Mouse (Mus musculus) embryo, embryonic 9.5 days (tissue): ENCODE measurements around the gene Gp9.

Experiments used
- DNase-seq: peaks from one replicate; pipeline ENCODE4 v3.0.0-alpha.2; 2017; ENCODE audit errors: extremely low spot score

Gene Gp9

DNA sequence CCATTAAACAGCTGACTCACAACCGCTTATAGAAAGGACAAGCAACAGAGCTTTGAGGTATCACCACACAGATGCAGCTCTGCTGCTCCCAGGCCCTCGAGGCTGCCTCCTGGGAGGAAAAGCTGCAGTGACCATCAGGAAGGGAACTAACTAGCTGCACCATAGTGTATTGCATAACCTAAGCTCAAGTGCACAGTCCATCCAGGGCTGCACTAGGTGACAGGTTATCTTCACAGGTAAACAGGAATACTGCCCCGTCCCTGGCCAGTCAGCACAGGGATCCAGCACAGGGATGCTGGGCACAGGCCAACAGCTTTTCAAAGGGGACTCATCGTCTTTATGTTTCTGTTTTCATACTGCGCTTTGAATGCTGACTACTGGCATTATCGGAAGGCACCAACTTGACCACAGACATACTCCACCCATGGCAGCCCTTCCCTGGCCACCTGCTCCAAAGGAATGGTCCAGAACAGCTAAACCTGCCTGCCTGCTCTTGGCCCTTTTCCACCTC, 31.8 kb downstream of the Gp9 start:
- DNase-seq: no peak

DNA sequence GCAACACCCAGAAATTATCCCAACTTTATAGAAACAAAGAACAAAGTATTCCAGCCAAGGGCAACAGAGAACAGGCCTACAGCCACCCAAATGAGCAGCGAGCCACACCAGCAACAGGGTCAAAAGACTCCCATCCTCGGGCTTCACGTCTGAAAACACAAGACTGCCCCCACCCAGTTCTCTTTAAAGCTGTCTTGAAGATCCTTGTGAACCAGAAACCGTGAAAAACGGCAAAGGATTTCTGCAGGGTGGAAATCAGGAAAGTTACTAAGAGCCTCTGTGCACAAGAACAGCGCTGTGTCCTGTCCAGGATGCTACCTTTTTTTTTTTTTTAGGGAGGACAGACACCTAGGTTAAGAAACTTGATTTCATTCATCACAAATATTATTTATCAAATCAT, 32.4 kb downstream of the Gp9 start:
- no peak for DNase-seq

DNA sequence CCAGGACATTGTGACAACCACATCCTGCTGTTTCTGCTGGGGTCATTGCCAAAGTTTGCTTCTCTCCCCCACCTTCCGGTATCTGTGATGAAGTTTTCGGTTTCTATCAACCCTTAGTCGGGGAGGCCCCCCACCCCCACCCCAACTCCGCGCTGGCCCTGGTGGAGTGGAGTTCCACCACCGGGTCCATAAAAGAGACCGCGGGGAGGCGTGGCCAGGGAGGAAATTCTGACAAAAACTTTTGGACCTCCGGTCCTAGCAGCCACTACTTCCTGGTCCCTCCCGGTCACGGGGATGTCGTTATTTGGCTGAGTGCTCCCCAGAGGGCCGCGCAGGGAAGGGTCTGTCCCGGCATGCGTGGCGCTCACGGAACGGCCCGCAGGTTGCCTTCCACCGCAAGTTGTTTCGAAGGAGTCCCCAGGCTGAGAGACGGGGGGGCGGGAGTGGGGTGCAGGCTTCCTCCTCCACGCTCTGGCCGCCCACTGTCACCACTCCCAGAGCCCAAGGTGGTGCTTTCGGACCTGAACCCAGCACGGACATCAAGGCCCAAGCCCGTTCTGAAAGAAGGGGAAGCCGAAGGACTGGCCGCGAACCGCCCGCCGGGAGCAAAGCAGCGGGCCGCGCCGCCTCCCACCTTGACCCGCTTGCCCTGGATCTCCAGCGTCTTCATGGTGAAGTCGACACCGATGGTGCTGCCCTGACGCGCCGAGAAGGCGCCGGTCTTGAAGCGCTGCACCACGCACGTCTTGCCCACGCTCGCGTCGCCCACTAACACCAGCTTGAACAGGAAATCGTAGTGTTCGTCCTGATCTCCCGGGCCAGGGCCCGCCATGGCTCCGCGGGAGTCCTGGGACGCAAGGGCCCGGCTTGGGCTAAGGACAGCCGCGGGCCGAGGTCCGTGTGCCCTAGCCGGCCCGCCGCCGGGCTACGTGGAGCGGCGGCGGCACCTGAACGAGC, 33.1 kb downstream of the Gp9 start:
- no peak for DNase-seq

DNA sequence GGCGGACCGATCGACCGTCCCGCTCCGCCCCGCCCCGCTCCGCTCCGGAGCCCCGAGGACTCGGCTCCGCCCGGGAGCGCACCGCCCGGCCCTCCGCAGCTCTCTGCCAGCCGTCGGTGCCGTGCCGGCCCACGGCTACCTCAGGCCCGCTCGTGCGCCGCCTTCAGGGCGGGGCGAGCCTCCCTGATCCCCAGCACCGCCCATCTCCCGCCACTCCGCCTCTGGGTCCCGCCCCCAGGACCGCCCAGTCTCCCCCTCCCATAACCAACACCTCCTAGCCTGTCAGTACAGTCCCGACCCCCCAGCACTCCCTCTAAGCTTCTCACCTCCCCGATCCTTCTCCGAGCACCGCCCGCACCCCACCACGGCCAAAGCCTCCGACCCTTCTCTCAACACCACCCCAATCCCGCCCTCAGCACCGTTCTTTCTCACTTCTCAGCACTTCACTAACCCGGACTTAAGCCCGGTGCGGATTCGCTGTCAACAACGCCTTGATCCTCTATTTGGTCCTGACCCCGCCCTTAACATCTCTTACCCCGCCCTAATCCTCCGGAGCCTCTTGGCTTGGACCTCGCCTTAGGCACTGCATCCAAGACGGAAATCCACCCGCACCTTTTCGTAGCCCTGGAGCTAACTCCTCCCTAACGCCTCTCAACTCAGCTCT, 33.9 kb downstream of the Gp9 start, which contains the start of gene Rab43:
Gene Rab43 (minus strand): TSS at position 490 of the 664 bp plus-strand sequence.
- DNase-seq: peak; percentile 95

DNA sequence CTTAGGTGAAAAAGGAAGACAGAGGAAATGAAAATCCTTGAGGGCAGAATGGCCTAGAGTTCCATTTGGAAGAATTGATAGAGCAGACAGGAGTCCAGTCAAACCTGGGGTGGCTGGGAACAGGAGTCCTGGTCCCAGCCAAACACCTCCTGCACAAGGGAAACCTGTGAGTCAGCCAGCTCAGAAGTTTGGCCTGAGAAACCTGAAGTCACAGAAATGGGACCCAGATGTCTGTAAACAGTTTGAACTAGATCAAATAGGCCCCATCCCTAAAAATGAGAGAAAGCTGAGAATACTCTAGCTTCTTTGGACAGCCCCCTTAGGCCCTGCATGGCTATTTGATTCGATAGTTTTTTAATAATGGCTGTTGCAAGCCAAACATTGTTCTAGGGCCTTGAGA, 34.8 kb downstream of the Gp9 start:
- DNase-seq: no peak

DNA sequence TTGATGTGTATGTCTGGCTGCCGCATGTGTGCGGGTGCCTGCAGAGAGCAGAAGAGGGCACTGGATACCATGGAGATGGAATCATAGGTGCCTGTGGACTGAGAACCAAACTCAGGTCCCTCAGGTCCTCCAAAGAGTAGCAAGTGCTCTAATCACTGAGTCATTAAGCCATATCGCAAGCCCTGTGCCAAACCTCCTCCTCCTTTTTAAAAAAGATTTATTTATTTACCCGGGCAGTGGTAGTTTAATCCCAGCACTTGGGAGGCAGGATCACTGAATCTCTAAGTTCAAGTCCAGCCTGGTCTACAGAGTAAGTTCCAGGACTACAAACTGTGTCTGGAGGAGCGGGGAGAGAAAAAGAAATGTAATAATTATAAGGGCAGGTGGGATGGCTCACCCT, 36.6 kb downstream of the Gp9 start:
- DNase-seq: no peak

DNA sequence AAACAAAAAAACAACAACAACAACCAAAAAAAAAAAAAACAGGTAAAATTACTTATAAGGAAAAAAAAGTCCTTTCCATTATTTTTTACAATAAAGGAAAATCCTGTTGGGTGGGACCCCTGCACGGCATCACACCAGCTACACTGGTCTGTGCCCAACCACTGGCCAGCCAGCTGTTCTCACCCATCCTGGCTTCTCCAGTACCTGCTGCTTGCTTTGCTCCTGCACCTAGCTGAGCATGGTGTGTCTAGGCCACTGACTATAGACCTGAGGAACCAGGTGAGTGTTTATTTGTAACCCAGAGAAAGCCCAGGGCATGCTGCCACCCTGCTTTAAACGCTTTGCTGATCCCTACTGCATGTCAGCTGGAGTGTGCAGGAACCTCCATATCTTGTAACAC, 42.5 kb downstream of the Gp9 start:
- DNase-seq: no peak
